Mouse (Mus musculus) layer of hippocampus, postnatal 10 days (tissue): Measurements from ENCODE around the gene Gm45261. TPM values are rescaled to one million over a fixed set of nuclear protein-coding genes. Genes with fewer than 3 reads are reported as not detected.

Experiments used
- DNase-seq, 2 experiments: peaks; one replicate each; pipeline ENCODE4 v3.0.0; 2021; ENCODE audit warnings: low spot score in 2 of 2
- total RNA-seq, 2 experiments: library from RNA; stranded (reverse); gene quantifications; 2 replicates each; pipeline ENCODE4 v1.2.3; 2021

The Gm45261 gene
- total RNA-seq, 2 experiments from 2014 or later, result not detected

DNA sequence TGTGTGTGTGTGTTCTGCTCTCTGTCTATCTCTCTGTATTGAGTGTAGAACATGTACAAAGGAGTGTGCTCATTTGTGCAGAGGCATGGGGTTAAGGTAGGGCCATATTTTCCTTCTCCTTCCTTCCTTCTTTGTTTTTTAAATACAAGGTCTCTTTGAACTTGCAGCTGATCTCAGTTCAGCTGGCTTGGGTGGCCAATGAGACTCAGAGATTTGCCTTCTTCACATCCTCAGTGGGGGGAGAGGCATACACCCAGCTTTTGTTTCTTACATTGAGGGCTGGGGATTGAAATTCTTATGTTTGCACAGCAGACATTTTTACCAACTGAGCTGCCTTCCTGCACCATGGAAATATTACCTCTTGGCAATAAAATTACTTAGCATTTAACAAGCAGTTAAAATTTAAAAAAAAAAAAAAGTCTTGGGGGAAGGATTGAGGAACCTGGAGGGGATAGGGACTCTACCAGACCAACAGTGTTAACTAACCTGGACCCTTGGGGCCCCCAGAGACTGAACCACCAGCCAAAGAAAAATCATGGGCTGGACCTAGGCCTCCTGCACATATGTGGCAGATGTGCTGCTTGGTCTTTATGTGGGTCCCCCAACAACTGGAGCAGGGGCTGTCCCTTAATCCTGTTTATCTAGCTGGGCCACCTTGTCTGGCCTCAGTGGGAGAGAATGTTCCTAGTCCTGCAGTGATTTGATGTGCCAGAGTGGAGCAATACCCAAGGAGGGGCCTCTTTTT lies 50.8 kb downstream of the Gm45261 start:
- no peak for DNase-seq

- no peak for DNase-seq
Observed at GRCm38 (mm10) chr1:80409467-80410105, 51.7 kb downstream of the Gm45261 start.

- DNase-seq, result peak; percentile 67 to 69
Observed at GRCm38 (mm10) chr1:80408586-80408985, 52.7 kb downstream of the Gm45261 start.

DNA sequence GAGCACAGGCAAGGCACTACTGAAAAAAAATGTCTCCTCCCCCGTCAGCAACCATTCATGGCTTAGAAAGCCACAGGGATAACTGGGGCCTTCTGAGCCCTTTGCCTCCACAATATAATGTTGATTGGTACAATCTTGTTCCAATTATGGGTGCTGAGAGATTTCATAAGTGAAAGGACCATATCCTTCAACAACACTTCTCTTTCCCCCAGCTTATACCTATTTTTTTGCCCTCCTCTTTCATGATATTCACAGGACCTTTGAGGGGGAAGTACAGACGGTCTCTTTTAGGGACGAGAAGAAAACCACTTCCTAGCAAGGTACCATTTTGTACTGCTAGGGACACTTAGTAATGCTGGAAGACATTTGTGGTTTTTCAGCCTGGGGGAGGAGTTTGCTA lies 57.1 kb downstream of the Gm45261 start:
- no peak for DNase-seq

- no peak for DNase-seq
Observed at GRCm38 (mm10) chr1:80403366-80403893, 57.8 kb downstream of the Gm45261 start.

- no peak for DNase-seq
Observed at GRCm38 (mm10) chr1:80401961-80402360, 59.3 kb downstream of the Gm45261 start.

Other genes with a start within 250 kb of the Gm45261 start
- 1 to 10 TPM; 1.2 to 1.5 TPM for gene Fam124b, start 243.0 kb downstream of the Gm45261 start, total RNA-seq
- 100 to 1,000 TPM; 119 to 135 TPM for gene Cul3, start 121.0 kb downstream of the Gm45261 start, total RNA-seq